Mouse (Mus musculus): ENCODE results near the gene Zc2hc1c.
A peak's percentile ranks its signal among the peaks of the same experiment; 100 is the strongest.

Zc2hc1c gene

GRCm38 (mm10) chr12:85341131-85341530 lies 52.7 kb downstream of the Zc2hc1c start:
- DNase-seq = no peak

GRCm38 (mm10) chr12:85342310-85342709 lies 53.9 kb downstream of the Zc2hc1c start:
- no peak for DNase-seq

GRCm38 (mm10) chr12:85344252-85344651 lies 55.9 kb downstream of the Zc2hc1c start:
- DNase-seq = peak; percentile 18 to 30

- no peak for DNase-seq
These were observed 57.2 kb downstream of the Zc2hc1c start for GRCm38 (mm10) chr12:85345559-85345958.

- peak; percentile 30 to 58 for DNase-seq
These were observed 58.0 kb downstream of the Zc2hc1c start for GRCm38 (mm10) chr12:85346374-85346773.

- DNase-seq = no peak
These were observed 58.8 kb downstream of the Zc2hc1c start for GRCm38 (mm10) chr12:85347196-85347595.

- peak in 1 of 2 experiments; percentile 7 for DNase-seq
These were observed 59.9 kb downstream of the Zc2hc1c start for GRCm38 (mm10) chr12:85348338-85348737.

Measured in kidney, postnatal 4 days (tissue).